Mouse (Mus musculus) midbrain, embryonic 14.5 days (tissue): ENCODE measurements around the gene Vwf. TPM values are rescaled to one million over a fixed set of nuclear protein-coding genes. Genes with fewer than 3 reads are reported as not detected.

Experiments
- ATAC-seq: fragments of 200-750 bp; cut with Nextera tagmentation; 2 replicates; pipeline ENCODE4 v1.8.0; 2017; ENCODE audit warnings: moderate number of reproducible peaks, moderate library complexity; ENCODE audit not compliant: low FRiP score, low TSS enrichment
- DNase-seq: peaks from one replicate; pipeline ENCODE4 v3.0.0-alpha.2; 2015
- H3K27ac ChIP-seq: fragments of 300-500 bp; sonication (generic); replicated peaks from 2 replicates; pipeline ENCODE4 v1.5.1; 2014; ENCODE audit warnings: mild to moderate bottlenecking, low read depth, low read length, moderate library complexity
- H3K27me3 ChIP-seq: fragments of 300-500 bp; sonication (generic); 2 replicates; pipeline ENCODE4 v1.6.1; 2014; ENCODE audit warnings: low read length, control low read depth, mixed read lengths; ENCODE audit not compliant: control insufficient read depth, insufficient read depth
- H3K36me3 ChIP-seq: fragments of 300-500 bp; sonication (generic); 2 replicates; pipeline ENCODE4 v1.6.1; 2014; ENCODE audit warnings: low read length, control low read depth; ENCODE audit not compliant: control insufficient read depth, insufficient read depth
- H3K4me1 ChIP-seq: fragments of 300-500 bp; sonication (generic); 2 replicates; pipeline ENCODE4 v1.6.1; 2014; ENCODE audit warnings: mild to moderate bottlenecking, antibody characterized with exemption, low read length, control low read depth; ENCODE audit not compliant: control insufficient read depth, insufficient read depth
- H3K4me2 ChIP-seq: fragments of 300-500 bp; sonication (generic); 2 replicates; pipeline ENCODE4 v1.6.1; 2014; ENCODE audit warnings: mild to moderate bottlenecking, low read length, moderate library complexity
- H3K4me3 ChIP-seq: fragments of 300-500 bp; sonication (generic); replicated peaks from 2 replicates; pipeline ENCODE4 v1.5.1; 2014; ENCODE audit warnings: low read depth, low read length
- H3K9ac ChIP-seq: fragments of 300-500 bp; sonication (generic); replicated peaks from 2 replicates; pipeline ENCODE4 v1.6.1; 2014; ENCODE audit warnings: mild to moderate bottlenecking, low read length, moderate library complexity
- H3K9me3 ChIP-seq: fragments of 300-500 bp; sonication (generic); 2 replicates; pipeline ENCODE4 v1.6.1; 2016; ENCODE audit warnings: low read length, control low read depth, mixed read lengths; ENCODE audit not compliant: control insufficient read depth
- WGBS: fragments of 180-500 bp; shearing (Covaris S2); extraction: QIAGEN DNeasy Blood & Tissue Kit; methylation state at CpG from one replicate; pipeline ENCODE4 v1.1.7; 2014; 5-methylcytosine and 5-hydroxymethylcytosine counted together
- polyA plus RNA-seq: library from polyadenylated mRNA; unstranded; fragments of >200 nt; fragmentation: Nextera tagmentation; extraction: Ambion mirVana; gene quantifications from 2 replicates; pipeline ENCODE4 v1.2.1, GENCODE M21; 2014

The Vwf gene
- polyA plus RNA-seq, 1 experiment from 2014 or later: 10.0 TPM

DNA sequence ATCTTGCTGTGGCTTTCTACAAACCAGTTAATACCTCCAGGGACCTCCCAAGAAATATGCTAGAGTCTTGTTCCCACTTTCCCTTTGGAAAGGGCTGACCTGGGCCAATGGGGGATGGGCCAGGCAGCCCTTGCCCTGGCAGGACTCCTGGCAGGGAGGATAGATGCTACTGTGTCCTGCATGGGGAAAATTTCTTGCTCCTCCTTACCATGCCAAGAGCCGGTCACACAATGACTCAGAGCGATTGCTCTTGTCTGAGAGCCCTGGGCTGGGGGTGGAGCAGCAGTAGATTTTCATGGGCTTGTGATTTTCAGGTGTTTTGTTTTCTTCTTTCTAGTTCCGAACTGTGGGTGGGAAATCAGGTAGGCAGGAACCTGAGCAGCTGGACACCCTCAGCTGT, 39.0 kb downstream of the Vwf start:
- no peaks in the 10 kb centered on the region for H3K9me3 ChIP-seq
- no peak overlapping the region for H3K4me3 ChIP-seq
- H3K4me2 ChIP-seq: no peak overlapping the region
- DNase-seq (no peak), ATAC-seq (no peak)
- no peak overlapping the region for H3K27ac ChIP-seq
- H3K27me3 ChIP-seq: no peaks in the 10 kb centered on the region
- WGBS: 35% methylated on average over 3 of the region's 3 CpGs
- peaks cover 11% of the 10 kb centered on the region; the same call in 1 of the 2 replicates for H3K4me1 ChIP-seq
- H3K36me3 ChIP-seq: no peaks in the 10 kb centered on the region
- H3K9ac ChIP-seq: no peak overlapping the region

DNA sequence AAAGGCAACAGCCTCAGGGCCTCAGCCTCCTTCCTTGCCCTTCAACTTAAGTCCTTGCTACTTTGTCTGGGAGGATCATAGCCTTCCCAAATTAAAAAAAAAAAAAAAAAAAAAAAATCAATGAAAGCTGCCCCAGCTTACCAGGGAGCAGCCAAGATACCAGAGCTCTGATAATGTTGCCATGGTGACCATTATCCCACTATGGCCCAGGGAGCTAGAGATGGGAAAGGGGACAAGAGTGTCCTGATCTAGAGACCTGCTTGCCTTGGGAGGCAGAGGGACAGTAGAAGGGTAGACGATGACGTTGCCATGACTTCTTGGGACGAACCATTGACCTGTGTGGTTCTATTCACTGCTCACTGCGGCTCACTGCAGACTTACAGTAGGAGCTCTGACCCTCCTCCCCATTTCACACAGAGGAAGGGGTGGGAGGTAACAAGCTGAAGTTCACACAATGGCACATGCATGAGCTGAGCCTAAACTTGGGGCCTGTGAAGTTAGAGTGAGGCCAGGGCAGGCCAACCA, 39.5 kb downstream of the Vwf start:
- no peaks in the 10 kb centered on the region for H3K27me3 ChIP-seq
- no peak overlapping the region for H3K4me2 ChIP-seq
- H3K36me3 ChIP-seq: no peaks in the 10 kb centered on the region
- no peak; the same call in 1 of the 2 replicates for ATAC-seq
- DNase-seq: peak; percentile 53
- H3K9ac ChIP-seq: no peak overlapping the region
- no peak overlapping the region for H3K4me3 ChIP-seq
- peaks cover 11% of the 10 kb centered on the region; the same call in 1 of the 2 replicates for H3K4me1 ChIP-seq
- 59% methylated on average over 4 of the region's 4 CpGs for WGBS
- H3K9me3 ChIP-seq: no peaks in the 10 kb centered on the region
- no peak overlapping the region for H3K27ac ChIP-seq

DNA sequence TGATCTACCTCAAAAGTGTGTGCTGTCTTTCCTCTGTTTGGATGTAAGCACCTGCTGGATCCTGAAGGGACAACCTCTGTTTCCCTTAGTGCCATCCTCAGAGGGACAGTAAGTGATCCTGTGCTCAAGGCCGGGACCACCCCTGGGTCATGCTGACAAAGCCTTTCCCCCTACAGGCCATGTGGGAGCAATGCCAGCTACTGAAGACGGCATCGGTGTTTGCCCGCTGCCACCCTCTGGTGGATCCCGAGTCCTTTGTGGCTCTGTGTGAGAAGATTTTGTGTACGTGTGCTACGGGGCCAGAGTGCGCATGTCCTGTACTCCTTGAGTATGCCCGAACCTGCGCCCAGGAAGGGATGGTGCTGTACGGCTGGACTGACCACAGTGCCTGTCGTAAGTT, 41.7 kb downstream of the Vwf start:
- WGBS: 93% methylated on average over 12 of the region's 12 CpGs
- H3K27me3 ChIP-seq: no peaks in the 10 kb centered on the region
- no peaks in the 10 kb centered on the region for H3K36me3 ChIP-seq
- H3K4me2 ChIP-seq: no peak overlapping the region
- no peak overlapping the region for H3K27ac ChIP-seq
- no peak overlapping the region for H3K4me3 ChIP-seq
- H3K4me1 ChIP-seq: peaks cover 11% of the 10 kb centered on the region; the same call in 1 of the 2 replicates
- no peak for DNase-seq
- no peaks in the 10 kb centered on the region for H3K9me3 ChIP-seq
- no peak overlapping the region for H3K9ac ChIP-seq
- ATAC-seq: no peak

DNA sequence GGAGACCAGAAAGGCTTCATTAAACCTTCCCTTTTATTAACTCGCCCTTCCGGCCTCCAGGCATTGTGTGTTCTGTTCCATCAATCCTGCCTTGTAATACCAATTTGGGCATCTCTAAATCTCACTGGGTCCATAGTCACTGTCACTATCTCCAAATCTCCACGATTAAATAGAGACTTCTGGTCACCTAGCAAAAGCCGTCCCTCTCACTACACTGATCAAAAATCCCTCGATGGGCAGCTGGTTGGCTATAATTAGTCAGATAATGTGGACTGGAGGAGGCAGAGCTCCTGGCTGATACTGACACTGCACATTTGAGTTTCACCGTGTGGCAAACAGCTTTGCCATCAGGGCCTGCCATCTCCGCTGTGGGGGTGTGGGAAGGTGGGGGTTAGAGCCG, 42.5 kb downstream of the Vwf start:
- Histone ChIP-seq H3K36me3 (no peaks in the 10 kb centered on the region), H3K27me3 (no peaks in the 10 kb centered on the region), H3K27ac (no peak overlapping the region), H3K4me3 (no peak overlapping the region), H3K9ac (no peak overlapping the region), H3K4me1 (peaks cover 11% of the 10 kb centered on the region; the same call in 1 of the 2 replicates), H3K9me3 (no peaks in the 10 kb centered on the region), H3K4me2 (no peak overlapping the region)
- WGBS: 72% methylated on average over 8 of the region's 8 CpGs
- ATAC-seq (no peak), DNase-seq (no peak)

DNA sequence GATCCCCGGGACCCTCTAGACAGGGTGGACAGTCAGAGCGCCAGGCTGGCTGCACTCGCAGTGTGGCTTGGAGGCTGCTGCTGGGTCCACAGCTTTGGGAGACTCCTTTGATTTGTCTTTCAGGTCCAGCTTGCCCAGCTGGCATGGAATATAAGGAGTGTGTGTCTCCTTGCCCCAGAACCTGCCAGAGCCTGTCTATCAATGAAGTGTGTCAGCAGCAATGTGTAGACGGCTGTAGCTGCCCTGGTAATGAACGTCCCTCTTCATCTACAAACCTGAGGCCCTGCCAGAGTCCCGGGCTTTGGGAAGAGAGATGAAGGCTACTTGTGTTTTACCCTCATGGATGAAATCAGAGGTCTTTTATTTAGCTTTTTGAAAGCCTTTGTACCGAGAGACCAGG, 43.5 kb downstream of the Vwf start:
- peaks cover 11% of the 10 kb centered on the region; the same call in 1 of the 2 replicates for H3K4me1 ChIP-seq
- no peak overlapping the region for H3K9ac ChIP-seq
- H3K27me3 ChIP-seq: no peaks in the 10 kb centered on the region
- no peak for ATAC-seq
- H3K36me3 ChIP-seq: no peaks in the 10 kb centered on the region
- no peak overlapping the region for H3K27ac ChIP-seq
- no peak for DNase-seq
- no peak overlapping the region for H3K4me2 ChIP-seq
- H3K9me3 ChIP-seq: no peaks in the 10 kb centered on the region
- no peak overlapping the region for H3K4me3 ChIP-seq
- 82% methylated on average over 7 of the region's 7 CpGs for WGBS

DNA sequence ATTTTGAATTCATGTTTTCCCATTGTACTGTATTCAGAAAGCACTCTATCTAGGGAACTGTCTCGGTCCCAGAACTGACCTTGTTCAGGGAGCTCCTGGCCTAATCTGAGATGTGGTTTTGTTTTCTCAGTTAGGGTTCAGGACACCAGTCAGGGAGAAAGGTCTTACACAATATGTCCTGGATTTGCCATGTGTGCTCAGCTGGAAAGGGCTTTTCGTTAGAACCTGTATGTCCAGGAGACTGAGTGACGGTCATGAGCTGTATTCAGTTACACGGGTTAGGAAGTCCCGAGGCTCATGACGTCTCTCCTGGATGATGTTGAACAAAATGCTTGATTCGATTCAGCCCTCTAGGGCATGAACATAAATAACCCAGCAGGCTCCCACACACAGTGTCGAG, 43.9 kb downstream of the Vwf start:
- peaks cover 6% of the 10 kb centered on the region; the same call in 1 of the 2 replicates for H3K4me1 ChIP-seq
- no peak for DNase-seq
- no peaks in the 10 kb centered on the region for H3K36me3 ChIP-seq
- no peak overlapping the region for H3K4me3 ChIP-seq
- WGBS: 68% methylated on average over 8 of the region's 8 CpGs
- no peaks in the 10 kb centered on the region for H3K9me3 ChIP-seq
- no peak overlapping the region for H3K9ac ChIP-seq
- H3K4me2 ChIP-seq: no peak overlapping the region
- ATAC-seq: no peak
- no peak overlapping the region for H3K27ac ChIP-seq
- no peaks in the 10 kb centered on the region for H3K27me3 ChIP-seq

DNA sequence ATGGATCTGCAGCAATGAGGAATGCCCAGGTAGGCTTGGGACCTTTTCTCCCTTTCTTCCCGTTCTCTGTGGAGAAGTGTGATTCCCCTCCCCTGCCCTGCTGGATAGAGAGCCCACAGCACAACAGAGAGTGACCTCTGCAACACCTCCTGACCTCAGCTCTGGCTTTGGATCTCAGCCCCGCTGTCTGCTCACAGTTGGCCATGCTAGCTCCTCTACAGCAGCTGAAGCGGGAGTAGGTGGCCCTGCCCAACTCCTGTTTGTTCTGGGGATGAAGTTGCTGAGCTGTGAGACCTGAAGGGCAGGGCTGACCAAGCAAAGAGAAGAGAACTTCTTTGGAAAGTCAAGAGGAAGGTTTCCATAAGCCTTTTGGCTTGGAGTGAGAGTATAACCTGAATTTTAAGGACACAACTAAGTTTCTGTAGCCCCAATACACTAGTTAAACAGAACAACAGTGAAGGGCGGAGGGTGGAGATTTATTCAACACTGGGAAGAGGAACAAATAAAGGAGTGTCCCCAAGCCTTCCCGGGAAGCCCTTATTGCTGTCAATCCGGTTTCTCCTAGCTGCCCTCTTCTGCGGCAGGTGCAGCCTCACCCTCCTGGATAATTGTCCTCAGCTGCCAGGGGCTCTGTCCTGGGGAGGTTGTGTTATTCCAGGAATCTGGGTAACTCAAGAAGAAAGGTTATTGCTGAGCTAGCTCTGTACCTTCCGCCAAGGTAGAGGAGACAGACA, 45.2 kb downstream of the Vwf start:
- H3K27ac ChIP-seq: no peak overlapping the region
- H3K27me3 ChIP-seq: no peaks in the 10 kb centered on the region
- H3K4me2 ChIP-seq: no peak overlapping the region
- ATAC-seq (no peak), DNase-seq (no peak)
- no peaks in the 10 kb centered on the region for H3K4me1 ChIP-seq
- no peaks in the 10 kb centered on the region for H3K9me3 ChIP-seq
- no peak overlapping the region for H3K9ac ChIP-seq
- no peaks in the 10 kb centered on the region for H3K36me3 ChIP-seq
- no peak overlapping the region for H3K4me3 ChIP-seq
- WGBS: 64% methylated on average over 8 of the region's 8 CpGs

DNA sequence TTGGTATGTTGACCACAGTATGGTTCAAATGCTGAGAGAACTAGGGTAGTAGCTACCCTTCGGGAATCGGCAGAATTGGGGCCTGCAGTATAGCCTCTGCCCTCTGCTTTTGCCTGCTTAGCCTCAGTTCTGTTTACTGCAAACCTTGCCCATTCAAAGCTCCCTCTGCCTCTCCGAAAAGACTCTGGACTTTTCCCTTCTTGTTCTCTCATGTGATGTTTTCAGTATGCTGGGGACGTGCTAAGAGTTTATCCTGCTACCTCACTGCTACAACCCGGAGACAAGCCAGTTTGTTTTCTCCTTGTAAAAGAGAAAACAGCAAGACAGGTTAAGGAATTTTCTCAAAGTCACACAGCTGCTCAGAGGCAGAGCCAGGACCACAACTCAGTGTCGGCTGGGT, 46.0 kb downstream of the Vwf start:
- WGBS: 94% methylated on average over 6 of the region's 6 CpGs

DNA sequence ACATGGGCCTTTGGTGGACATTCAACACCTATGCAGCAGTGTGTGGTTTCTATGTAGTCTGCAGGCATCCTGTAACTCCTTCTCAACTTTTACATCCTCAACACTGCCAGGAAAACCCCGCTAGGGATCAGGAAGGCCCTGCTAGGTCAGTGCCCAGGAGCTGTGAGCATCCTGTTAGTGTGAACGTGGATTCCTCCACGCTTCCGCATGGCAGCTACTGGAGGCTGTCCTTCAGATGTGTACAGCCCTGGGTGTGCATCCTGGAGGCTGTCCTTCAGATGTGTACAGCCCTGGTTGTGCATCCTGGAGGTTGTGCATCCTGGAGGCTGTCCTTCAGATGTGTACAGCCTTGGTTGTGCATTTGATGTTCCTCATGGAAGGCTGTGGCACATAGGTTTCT, 47.7 kb downstream of the Vwf start:
- no peaks in the 10 kb centered on the region for H3K27me3 ChIP-seq
- no peak overlapping the region for H3K4me2 ChIP-seq
- no peak for ATAC-seq
- no peaks in the 10 kb centered on the region for H3K36me3 ChIP-seq
- H3K9me3 ChIP-seq: no peaks in the 10 kb centered on the region
- no peak for DNase-seq
- H3K27ac ChIP-seq: no peak overlapping the region
- no peak overlapping the region for H3K4me3 ChIP-seq
- H3K4me1 ChIP-seq: no peaks in the 10 kb centered on the region
- 90% methylated on average over 4 of the region's 4 CpGs for WGBS
- H3K9ac ChIP-seq: no peak overlapping the region

More for the DNA sequence above, 46.0 kb downstream of the Vwf start:
- Histone ChIP-seq H3K9ac (no peak overlapping the region), H3K36me3 (no peaks in the 10 kb centered on the region), H3K4me2 (no peak overlapping the region), H3K9me3 (no peaks in the 10 kb centered on the region), H3K27ac (no peak overlapping the region), H3K27me3 (no peaks in the 10 kb centered on the region), H3K4me3 (no peak overlapping the region), H3K4me1 (no peaks in the 10 kb centered on the region)
- ATAC-seq (no peak), DNase-seq (no peak)
